Mouse (Mus musculus): ENCODE measurements around the gene Pxmp4. TPM values are rescaled to one million over a fixed set of nuclear protein-coding genes. Genes with fewer than 3 reads are reported as not detected.

Gene Pxmp4
- polyA plus RNA-seq, 1 experiment = 9.5 TPM

DNA sequence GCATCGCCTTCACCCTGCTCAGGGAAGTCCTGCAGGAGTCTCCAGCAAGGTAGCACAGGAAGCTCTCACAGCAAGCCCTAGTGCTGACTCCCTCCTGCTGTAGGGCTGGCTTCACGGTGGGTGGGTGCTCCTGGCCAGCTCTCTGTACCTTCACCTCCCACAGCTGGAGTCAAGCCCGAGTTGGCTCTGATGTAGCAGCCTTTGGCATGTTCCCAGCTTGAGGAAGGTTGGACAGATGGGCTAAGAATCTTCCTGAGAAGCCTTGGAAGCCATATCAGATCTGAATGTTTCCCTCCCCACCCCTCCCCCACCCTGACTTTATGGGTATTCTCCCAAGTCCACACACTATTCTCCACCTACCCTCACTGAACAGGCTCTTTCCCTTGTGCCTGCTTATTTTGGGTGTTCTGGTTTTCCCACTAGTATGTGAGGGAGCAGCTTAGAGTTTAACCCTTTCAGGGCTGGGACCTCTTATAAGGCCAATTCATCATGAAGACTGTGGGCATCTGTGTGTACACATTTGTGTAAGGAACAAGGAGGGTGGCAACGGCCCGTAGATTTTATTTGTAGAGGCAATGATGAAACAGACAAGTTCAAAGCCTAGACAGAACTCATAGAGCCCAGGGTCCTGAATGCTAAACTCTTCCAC, 46.2 kb downstream of the Pxmp4 start:
- H3K4me1 ChIP-seq (ENCODE audit: control insufficient read depth, insufficient read depth, low read length) = no peaks in the 10 kb centered on the region
- peaks cover 4% of the 10 kb centered on the region; the same call in 1 of the 2 replicates for H3K36me3 ChIP-seq (ENCODE audit: control insufficient read depth, insufficient read depth, low read length, poor library complexity, severe bottlenecking)
- H3K9me3 ChIP-seq (replicated peaks; ENCODE audit: control insufficient read depth, insufficient read depth, low read length, poor library complexity, severe bottlenecking) = no peaks in the 10 kb centered on the region
- no peaks in the 10 kb centered on the region for H3K27me3 ChIP-seq (ENCODE audit: control insufficient read depth, insufficient read depth, low read length, poor library complexity, severe bottlenecking)
- H3K9ac ChIP-seq (ENCODE audit: low read depth, poor library complexity, severe bottlenecking) = no peak overlapping the region
- H3K4me3 ChIP-seq (ENCODE audit: low read depth, low read length) = no peak overlapping the region
- TF ChIP-seq POLR2A (IDR thresholded peaks at IDR 0.05; ENCODE audit: insufficient read depth, low read length) = no peak
- no peak overlapping the region for H3K27ac ChIP-seq (ENCODE audit: insufficient read depth, low read length)

GRCm38 (mm10) chr2:154555235-154555634, 48.3 kb downstream of the Pxmp4 start:
- Histone ChIP-seq H3K9ac (ENCODE audit: low read depth, poor library complexity, severe bottlenecking) (no peak overlapping the region), H3K27me3 (ENCODE audit: control insufficient read depth, insufficient read depth, low read length, poor library complexity, severe bottlenecking) (no peaks in the 10 kb centered on the region), H3K36me3 (ENCODE audit: control insufficient read depth, insufficient read depth, low read length, poor library complexity, severe bottlenecking) (no peaks in the 10 kb centered on the region), H3K4me1 (ENCODE audit: control insufficient read depth, insufficient read depth, low read length) (no peaks in the 10 kb centered on the region), H3K4me3 (ENCODE audit: low read depth, low read length) (no peak overlapping the region), H3K27ac (ENCODE audit: insufficient read depth, low read length) (no peak overlapping the region), H3K9me3 (replicated peaks; ENCODE audit: control insufficient read depth, insufficient read depth, low read length, poor library complexity, severe bottlenecking) (no peaks in the 10 kb centered on the region)
- TF ChIP-seq POLR2A (IDR thresholded peaks at IDR 0.05; ENCODE audit: insufficient read depth, low read length) = no peak
- TF ChIP-seq EP300 (IDR thresholded peaks at IDR 0.05; ENCODE audit: insufficient read depth, low read depth, low read length) = no peak
- TF ChIP-seq CTCF (IDR thresholded peaks at IDR 0.05; ENCODE audit: low read depth, low read length) = no peak

DNA sequence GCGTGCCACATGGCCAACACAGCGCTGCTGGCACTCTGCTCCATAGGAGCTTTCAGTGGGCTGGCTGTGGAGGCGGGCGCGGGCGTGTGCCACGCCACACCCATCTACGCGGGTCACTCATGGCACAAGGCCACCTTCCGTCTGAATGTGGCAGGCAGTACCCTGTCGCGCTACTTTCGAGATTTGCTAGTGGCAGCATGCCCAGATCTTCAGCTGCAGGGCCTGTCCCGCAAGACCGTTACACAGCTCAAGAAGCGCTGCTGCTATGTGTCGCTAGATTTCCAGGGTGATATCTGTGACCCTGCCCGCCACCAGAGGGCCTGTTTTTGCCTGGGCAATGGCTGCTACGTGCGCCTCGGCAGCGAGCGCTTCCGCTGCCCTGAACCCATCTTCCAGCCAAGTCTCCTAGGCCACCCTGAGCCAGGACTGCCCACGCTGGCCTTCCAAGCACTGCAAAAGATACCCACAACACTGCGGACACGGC, 51.0 kb downstream of the Pxmp4 start:
- no peak overlapping the region for H3K27ac ChIP-seq (ENCODE audit: insufficient read depth, low read length)
- peaks cover 2% of the 10 kb centered on the region for H3K4me1 ChIP-seq (ENCODE audit: control insufficient read depth, insufficient read depth, low read length)
- peak overlapping the region; percentile 59 for H3K4me3 ChIP-seq (ENCODE audit: low read depth, low read length)
- TF ChIP-seq CTCF (IDR thresholded peaks at IDR 0.05; ENCODE audit: low read depth, low read length) (peak; percentile 55), EP300 (IDR thresholded peaks at IDR 0.05; ENCODE audit: insufficient read depth, low read depth, low read length) (no peak), POLR2A (IDR thresholded peaks at IDR 0.05; ENCODE audit: insufficient read depth, low read length) (no peak)
- peak overlapping the region; percentile 29; the same call in 1 of the 2 replicates for H3K9ac ChIP-seq (ENCODE audit: low read depth, poor library complexity, severe bottlenecking)
- H3K27me3 ChIP-seq (ENCODE audit: control insufficient read depth, insufficient read depth, low read length, poor library complexity, severe bottlenecking) = peaks cover 2% of the 10 kb centered on the region; the same call in 1 of the 2 replicates
- H3K36me3 ChIP-seq (ENCODE audit: control insufficient read depth, insufficient read depth, low read length, poor library complexity, severe bottlenecking) = no peaks in the 10 kb centered on the region
- no peaks in the 10 kb centered on the region for H3K9me3 ChIP-seq (replicated peaks; ENCODE audit: control insufficient read depth, insufficient read depth, low read length, poor library complexity, severe bottlenecking)

GRCm38 (mm10) chr2:154551927-154552326, 51.6 kb downstream of the Pxmp4 start:
- Histone ChIP-seq H3K4me1 (ENCODE audit: control insufficient read depth, insufficient read depth, low read length) (peaks cover 2% of the 10 kb centered on the region), H3K27ac (ENCODE audit: insufficient read depth, low read length) (no peak overlapping the region), H3K27me3 (ENCODE audit: control insufficient read depth, insufficient read depth, low read length, poor library complexity, severe bottlenecking) (peaks cover 2% of the 10 kb centered on the region; the same call in 1 of the 2 replicates), H3K9me3 (replicated peaks; ENCODE audit: control insufficient read depth, insufficient read depth, low read length, poor library complexity, severe bottlenecking) (no peaks in the 10 kb centered on the region), H3K36me3 (ENCODE audit: control insufficient read depth, insufficient read depth, low read length, poor library complexity, severe bottlenecking) (no peaks in the 10 kb centered on the region), H3K9ac (ENCODE audit: low read depth, poor library complexity, severe bottlenecking) (no peak overlapping the region), H3K4me3 (ENCODE audit: low read depth, low read length) (peak overlapping the region; percentile 59)
- no peak for TF ChIP-seq EP300 (IDR thresholded peaks at IDR 0.05; ENCODE audit: insufficient read depth, low read depth, low read length)
- TF ChIP-seq POLR2A (IDR thresholded peaks at IDR 0.05; ENCODE audit: insufficient read depth, low read length) = no peak
- peak; percentile 25 for TF ChIP-seq CTCF (IDR thresholded peaks at IDR 0.05; ENCODE audit: low read depth, low read length)

- Histone ChIP-seq H3K36me3 (ENCODE audit: control insufficient read depth, insufficient read depth, low read length, poor library complexity, severe bottlenecking) (no peaks in the 10 kb centered on the region), H3K27ac (ENCODE audit: insufficient read depth, low read length) (no peak within 1 kb of the TSS), H3K27me3 (ENCODE audit: control insufficient read depth, insufficient read depth, low read length, poor library complexity, severe bottlenecking) (peaks cover 2% of the 10 kb centered on the region; the same call in 1 of the 2 replicates), H3K9ac (ENCODE audit: low read depth, poor library complexity, severe bottlenecking) (no peak within 1 kb of the TSS), H3K9me3 (replicated peaks; ENCODE audit: control insufficient read depth, insufficient read depth, low read length, poor library complexity, severe bottlenecking) (no peaks in the 10 kb centered on the region), H3K4me3 (ENCODE audit: low read depth, low read length) (peak within 1 kb of the TSS; percentile 59), H3K4me1 (ENCODE audit: control insufficient read depth, insufficient read depth, low read length) (peaks cover 2% of the 10 kb centered on the region)
- TF ChIP-seq POLR2A (IDR thresholded peaks at IDR 0.05; ENCODE audit: insufficient read depth, low read length) (no peak), CTCF (IDR thresholded peaks at IDR 0.05; ENCODE audit: low read depth, low read length) (no peak), EP300 (IDR thresholded peaks at IDR 0.05; ENCODE audit: insufficient read depth, low read depth, low read length) (no peak)
These were observed 52.0 kb downstream of the Pxmp4 start, which contains the start of gene Actl10 for GRCm38 (mm10) chr2:154551476-154551875. Gene Actl10, plus strand, starts transcription at chr2:154551776.

- Histone ChIP-seq H3K4me1 (ENCODE audit: control insufficient read depth, insufficient read depth, low read length) (peaks cover 2% of the 10 kb centered on the region), H3K27ac (ENCODE audit: insufficient read depth, low read length) (no peak overlapping the region), H3K36me3 (ENCODE audit: control insufficient read depth, insufficient read depth, low read length, poor library complexity, severe bottlenecking) (no peaks in the 10 kb centered on the region), H3K4me3 (ENCODE audit: low read depth, low read length) (no peak overlapping the region), H3K9me3 (replicated peaks; ENCODE audit: control insufficient read depth, insufficient read depth, low read length, poor library complexity, severe bottlenecking) (no peaks in the 10 kb centered on the region), H3K27me3 (ENCODE audit: control insufficient read depth, insufficient read depth, low read length, poor library complexity, severe bottlenecking) (peaks cover 2% of the 10 kb centered on the region; the same call in 1 of the 2 replicates), H3K9ac (ENCODE audit: low read depth, poor library complexity, severe bottlenecking) (no peak overlapping the region)
- TF ChIP-seq POLR2A (IDR thresholded peaks at IDR 0.05; ENCODE audit: insufficient read depth, low read length) = no peak
- no peak for TF ChIP-seq CTCF (IDR thresholded peaks at IDR 0.05; ENCODE audit: low read depth, low read length)
- no peak for TF ChIP-seq EP300 (IDR thresholded peaks at IDR 0.05; ENCODE audit: insufficient read depth, low read depth, low read length)
These were observed 52.6 kb downstream of the Pxmp4 start for GRCm38 (mm10) chr2:154550937-154551336.

Measured in ES-Bruce4 (cell line).